Mouse (Mus musculus) thymus, postnatal 10 days (tissue): ENCODE results near the gene Zfp526.

Experiments
- DNase-seq, 2 experiments: peaks; one replicate each; pipeline ENCODE4 v3.0.0; 2021; ENCODE audit warnings: low spot score in 2 of 2

Gene Zfp526

DNA sequence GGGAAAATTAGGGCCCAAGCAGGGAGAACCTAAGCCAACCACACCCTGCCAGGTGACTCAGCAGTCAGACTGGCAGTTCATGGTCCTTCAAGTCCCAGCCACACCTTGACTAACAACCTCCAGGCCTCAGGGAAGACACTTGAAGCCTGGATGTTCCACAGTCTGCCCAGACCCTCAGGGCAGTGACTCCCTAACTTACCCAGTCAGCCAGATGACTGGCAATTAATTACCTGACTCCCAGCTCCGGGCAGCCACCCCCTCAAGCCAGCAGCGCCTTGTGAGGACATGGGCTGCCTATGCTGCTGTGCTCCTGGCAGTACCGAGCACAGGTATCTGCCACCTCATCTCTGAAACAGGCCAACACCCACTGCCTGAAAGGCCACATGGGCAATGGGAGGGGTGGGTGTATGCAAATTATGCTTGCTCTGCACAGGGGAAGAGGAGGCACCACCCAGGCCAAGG lies 12.0 kb upstream of the Zfp526 start:
- DNase-seq, result no peak

DNA sequence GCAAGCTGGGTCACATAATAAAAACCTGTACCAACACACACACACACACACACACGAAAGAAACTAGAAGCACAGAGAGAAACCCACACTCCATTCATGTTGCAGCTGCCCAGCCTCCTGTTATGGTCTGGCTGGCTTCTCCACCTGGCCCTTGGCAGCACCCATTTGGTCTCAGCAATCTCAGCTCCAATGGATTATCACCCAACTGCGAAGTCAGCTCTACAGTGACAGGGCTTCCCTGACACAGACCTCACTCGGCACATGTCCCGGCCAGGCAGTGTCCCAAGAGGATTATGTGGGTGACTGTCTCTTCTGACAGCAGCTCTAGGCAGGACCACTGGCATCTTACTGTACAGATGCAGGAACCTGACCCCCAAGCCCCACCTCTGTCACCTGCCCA lies 10.7 kb upstream of the Zfp526 start:
- DNase-seq, result no peak

DNA sequence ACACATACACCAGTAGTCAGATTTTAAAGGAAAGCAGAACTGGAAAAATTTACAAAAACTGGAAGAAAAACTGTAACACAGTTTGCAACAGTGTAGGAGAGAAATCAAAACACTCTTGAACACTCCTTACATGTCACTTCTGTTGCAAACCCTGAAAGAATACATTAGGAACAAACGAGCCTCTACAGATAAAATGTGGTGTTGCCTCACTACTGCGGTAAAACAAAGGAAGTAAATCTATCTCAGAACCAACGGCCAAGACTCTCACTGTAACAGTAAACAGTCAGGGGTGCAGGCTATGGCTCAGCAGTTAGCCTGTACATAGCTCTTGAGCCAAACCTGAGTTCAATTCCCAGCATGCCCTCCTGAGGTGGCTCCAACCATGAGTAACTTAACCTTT lies 8.1 kb upstream of the Zfp526 start:
- no peak for DNase-seq

DNA sequence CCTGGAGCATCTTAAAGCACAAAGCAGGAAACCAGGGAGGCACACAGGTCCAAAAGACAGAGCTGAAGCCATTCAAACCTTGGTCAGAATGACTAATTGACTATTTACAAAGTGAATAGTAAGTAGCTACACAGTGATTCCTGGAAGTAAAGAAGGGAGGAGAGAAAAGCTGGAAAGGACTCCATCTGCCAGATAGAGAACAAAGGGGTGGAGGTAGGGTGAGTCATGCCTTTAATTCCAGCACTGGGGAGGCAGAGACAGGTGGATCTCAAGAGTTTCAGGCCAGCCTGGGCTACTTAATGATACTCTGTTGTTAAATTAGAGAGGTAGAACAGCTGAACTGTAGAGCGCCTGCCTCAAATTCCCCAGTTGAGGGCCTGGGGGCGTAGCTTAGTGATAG lies 7.1 kb upstream of the Zfp526 start:
- no peak for DNase-seq

DNA sequence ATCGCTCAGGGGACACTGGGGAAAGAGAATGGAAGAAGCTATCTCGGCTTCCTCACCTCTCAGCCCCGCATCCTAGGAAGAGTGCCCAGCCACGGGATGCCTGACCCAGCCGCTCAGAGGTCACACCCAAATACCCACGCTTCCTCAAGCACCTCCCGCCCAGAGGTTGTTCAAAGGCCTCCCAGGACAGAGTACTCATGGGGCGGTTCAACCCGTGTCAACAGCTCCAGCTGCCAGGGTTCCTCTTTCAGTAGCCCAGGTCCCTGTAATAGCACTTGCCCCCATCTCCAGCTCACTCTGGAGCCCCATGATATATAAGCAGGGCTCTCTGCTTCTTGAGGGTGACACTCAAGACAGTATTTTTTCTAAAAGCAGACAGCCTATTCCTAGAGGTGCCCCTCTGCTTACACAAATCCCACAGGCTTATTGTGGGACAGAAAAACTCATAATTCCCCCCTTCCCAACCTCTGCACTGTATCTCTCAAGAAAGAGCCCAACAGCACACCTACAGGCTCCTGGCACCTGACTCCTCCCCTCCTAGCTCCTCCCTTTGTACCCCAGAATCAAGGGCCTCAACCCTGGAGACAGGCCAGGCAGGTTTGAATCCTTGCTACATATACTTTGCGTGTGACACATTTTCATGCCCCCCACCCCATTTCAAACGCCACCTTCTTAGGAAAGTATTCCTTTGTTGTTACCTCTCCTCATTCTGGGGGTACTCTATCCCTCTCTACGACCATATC lies 3.4 kb upstream of the Zfp526 start:
- no peak for DNase-seq

DNA sequence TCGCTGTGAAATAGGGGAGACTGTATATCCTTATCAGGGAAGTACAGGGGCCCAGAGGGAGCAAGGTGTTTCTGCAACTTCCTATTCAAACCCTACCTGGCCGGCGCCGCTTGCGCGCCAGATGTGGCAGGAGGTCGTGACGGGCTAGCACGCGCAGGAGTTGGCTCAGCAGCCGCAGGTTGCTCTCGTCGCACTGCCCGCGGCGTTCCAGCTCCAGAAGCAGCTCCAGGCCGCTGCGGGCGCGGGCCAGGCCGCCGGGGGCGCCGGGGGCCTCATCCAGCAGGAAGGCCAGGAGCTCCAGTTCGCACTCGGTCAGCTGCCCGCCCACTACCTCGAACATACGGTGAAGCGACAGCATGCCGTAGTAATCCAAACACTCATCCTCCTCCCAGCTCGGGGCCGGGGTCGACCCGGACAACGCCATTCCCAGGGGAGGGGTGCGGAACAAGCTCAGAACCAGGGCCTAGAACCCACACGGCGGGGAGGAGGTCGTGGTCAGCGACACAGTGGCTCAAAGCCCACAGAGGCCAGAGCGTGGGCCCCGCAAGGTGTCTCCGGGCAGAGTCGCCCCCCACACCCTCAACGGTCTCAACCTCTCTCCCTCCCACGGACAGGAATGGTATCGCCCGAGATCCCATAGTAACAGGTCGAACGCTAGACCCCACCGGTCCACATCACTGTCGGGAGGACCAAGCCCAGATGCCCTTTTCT lies 2.4 kb upstream of the Zfp526 start:
- DNase-seq, result peak; percentile 54 to 64

DNA sequence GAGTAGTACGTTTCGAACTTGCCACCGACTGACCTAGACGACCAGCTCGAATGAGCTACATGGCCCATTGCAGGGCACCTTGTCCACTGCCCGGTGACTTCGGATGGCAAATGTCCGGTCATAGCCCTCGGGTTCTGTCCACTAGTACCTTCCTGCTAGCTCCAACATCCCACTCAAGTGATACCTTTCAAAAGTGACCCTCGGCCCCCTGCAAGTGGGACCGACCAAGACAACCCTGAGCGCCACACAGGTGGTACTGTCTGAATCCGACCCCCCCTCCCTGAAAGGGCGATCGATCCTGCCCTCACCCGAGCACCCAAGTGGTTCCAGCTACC lies 1.8 kb upstream of the Zfp526 start:
- DNase-seq, result no peak

DNA sequence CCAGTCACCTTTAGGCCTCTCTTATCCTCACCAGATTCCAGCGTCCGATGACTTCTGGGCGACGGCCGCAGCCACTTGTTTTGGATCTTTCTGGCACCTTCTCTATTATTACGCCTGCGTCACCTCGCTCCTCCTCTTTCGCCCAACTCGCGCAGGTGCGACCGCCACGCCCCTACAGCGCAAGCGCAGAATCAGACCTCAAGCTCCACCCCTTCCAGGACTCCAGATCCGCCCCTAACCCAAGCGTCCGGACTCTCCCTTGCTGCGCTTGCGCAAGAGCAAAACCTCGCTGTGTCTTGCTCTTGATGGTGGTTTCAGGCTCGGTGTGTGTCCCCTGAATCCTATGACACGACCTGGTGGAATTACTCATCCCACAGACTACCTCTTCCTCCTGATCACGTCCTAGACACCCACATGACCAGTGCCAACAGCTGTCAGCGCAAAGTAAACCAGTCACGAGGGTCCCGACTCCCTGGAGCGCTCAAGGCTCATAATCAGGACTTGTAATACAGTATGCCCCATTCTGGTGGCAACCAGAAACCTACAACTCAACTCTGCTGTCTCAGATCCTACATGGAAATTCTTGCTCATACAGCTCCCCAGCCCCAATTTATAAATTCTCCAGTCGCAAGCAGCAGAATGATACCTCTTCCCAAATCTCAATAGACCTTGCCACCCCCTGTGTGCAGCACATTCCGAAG lies 1.3 kb upstream of the Zfp526 start:
- DNase-seq, result peak; percentile 96

DNA sequence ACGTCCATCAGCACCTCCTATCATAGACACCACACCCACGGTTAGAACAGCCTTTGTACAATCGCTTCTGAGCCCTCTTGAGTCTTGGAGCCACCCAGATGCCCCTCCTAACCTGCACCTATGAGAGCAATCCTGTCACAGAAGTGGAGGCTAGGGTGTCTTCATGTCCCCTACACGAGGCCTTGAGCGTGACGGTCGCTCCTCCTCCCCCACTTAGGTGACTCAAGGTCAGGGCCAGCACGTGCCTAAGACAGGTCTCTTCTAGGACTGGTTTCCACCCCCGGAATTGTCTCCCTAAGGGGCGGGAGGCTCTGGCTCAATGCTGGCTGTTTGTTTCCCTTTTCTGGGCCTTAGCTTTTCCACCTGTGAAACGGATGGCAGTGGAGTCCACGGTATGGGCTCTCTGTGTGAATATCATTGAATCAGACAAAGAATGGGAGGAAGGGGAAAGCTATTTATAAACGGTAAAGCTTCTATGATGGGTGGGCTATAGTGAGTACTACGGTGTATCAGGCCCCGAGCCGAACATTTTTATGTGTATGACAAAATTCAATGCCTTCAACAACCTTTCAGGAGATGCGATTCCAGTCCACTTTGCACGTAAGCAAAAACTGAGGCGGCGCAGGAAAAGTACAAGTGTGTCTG lies 646 bp upstream of the Zfp526 start, which contains the start of gene Dedd2:
Gene Dedd2 (minus strand): TSS at position 159 of the 645 bp plus-strand sequence.
- no peak for DNase-seq

DNA sequence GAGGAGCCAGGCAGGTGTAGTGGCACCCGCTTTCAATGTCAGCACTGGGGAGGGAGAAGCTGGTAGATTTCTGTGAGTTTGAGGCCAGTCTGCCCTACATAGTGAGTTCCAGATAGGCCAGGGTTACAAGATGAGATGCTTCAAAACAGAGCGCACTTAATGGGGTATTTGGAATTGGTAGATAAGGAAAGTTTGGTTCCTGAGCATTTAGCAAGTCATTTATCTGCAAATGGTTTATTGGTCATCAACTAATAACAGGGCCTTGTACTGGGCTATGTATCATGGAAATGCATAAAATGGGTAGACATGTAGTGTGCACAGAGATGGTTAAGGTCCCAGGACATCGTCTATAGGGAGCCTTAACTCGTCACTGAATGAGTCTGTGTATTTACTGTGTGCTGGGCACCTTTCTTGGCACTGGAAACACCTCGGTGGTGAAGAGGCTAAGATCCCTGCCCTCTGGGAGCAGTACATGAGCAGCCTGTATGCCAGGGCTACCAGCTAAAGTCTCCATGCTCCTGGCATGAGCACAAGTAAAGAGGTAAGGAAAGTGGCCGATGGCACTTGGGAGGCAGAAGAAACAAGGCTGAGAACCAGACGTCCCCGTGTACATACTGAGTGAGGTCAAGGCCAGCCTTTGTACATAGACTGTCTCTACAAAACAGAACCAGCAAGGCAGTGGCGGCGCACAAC lies 1.2 kb downstream of the Zfp526 start:
- no peak for DNase-seq

DNA sequence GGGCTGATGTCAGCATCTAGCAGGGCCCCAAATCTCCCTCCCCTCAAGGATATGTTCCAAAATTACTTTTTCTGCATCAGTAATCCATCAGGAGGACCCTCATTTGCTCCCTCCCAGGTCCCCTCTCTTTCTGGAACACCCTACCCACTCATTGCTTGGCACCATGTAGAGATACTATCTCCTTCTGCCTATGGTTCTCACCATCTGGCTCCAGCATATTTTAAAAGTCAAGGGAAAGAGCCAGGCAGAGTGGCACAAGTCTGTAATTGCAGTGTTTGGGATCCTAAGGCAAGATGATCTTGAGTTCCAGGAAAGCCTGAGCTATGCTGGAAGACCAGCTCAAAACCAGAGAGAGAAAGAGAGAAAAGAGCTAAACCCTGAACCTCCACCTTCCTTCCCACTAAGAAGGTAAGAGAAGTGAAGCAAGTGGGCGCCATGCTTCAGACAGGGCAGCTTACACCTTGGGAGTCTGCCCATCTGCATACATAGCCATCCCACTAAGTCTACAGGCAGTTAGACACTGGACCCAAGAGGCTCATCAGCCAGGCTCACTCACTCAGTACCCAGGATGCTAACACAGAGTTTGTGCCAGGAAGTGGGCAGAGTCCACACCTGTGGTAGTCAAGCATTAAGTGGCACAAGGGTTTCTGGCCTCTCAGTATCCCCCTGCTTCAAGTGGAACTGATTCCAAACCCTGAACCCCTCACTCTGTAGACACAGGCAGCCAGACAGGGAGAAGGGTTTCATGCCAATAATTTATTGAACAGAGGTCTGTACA lies 6.5 kb downstream of the Zfp526 start:
- DNase-seq, result no peak

DNA sequence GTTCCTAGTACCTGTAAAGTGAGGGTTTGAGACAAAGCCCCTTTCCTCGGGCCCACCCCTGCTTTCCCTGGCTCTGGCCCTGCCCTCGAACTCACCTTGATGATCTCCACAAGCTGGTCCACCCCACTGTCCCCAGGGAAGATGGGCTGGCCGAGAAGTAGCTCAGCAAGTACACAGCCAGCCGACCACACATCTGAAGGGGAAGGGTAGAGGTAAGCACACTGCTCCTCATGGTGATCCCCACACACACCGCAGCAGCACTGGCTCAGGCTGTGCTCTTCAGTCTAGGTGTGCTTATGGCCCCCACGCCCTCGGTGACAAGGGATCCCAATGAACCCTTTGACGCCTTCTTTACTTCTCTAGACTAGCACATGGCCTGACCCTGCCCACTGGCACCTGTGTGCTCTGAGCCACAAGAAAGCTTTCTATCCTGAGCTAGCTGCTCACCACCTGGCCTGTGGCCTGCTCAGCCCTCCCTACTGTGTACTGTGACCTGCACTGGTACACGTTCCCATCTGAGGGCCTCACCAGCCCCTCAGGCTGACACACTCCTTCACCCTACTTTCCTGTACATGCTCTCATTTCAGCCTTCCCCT lies 9.6 kb downstream of the Zfp526 start:
- peak in 1 of 2 experiments; percentile 47 for DNase-seq

DNA sequence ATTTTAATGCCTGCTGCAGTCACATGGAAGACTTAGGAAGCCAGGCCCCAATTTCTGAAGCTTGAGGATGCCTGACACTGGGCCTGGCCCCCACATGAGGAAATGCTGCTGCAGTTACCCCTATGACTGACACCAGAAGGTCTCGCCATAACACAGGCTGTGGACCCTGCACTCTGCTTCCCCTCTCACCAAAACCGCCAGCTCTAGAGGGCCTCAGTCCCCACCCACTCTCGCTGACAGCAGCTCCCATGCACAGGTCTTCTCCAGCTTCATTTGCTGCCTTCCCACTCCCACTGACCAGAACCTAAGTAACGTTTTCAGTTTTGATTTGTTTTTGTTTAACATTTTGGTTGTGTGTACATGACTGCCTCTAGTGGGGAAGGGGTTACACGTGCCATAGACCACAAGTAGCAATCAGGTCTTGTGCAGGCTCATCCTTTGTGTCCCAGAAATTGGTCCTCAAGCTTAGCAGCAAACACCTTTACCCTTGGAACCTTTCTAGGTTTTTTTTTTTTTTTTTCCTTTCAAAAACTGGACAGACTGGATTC lies 10.9 kb downstream of the Zfp526 start:
- no peak for DNase-seq

DNA sequence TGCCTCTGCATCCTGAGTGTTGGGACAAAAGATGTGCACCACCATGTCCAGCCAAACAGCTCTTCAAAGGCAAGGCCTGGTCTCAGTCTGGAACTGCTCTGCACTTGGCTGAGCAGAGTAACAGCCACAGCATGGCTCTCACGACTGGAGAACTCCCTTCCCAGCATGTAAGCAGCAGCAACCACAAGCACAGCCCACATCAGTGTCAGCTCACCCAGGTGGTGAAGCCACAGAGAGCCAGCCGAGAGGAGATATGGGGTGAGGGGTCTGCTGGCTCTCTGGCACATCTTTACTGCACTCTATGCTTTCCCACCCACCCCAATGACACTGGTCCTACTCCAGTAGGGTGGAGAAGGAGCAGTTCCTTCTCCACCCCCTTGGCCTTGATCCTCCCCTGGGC lies 11.8 kb downstream of the Zfp526 start:
- DNase-seq, result peak; percentile 70 to 80

DNA sequence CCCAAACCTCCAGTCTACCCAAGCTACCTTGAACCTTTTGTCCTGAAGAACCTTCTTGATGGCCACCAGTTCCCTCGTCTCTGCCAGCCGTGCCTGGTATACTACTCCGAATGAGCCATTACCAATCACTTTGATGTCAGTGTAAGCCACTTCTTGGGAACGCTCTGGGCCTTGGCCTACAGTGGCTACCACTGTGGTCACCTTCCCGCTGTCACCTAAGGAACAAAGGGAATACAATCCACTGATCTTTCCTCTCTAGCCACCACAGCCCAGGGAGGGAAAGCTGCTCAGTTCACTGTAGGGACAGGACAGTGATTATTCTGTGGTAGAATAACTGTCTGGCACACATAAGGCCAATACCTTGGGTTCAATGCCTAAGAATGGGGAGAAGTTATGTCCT lies 14.3 kb downstream of the Zfp526 start:
- no peak for DNase-seq

DNA sequence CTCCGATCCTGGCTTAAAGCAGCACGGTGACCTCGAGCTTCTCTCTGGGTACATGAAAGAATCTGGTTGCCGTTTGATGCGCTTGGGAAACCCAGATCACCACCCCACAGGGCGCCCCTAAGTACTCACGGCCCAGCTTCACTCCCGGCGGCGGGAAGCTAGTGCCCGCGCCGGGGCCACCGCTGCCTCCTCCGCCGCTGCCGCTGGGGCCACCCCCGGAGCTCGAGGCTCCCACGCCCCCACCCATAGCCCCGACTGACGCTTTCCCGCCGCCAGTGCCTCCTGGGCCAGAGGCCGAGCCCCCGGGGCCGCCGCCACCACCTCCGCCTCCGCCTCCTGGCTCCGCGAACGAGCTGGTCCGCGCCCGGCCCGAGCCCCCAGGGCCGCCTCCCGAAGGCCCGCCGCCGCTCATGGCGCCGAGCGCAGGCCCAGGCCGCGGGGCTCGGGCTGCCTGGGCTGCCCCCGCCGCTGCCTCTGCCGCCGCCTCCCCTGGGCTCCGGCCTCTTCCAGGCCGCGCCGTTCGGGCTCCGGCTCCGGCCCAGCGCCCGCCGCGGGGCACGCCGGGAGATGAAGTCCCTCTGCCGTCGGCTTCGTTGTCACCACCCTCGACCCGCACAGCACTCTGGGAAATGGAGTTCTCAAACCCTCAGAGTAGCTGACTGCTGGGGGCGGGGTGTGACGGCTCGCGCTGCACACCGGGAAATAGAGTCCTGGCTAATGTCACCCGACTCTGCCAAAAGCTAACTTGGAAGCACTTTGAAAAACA lies 16.2 kb downstream of the Zfp526 start, which contains the start of gene Gsk3a:
Gene Gsk3a (minus strand): TSS at position 603 of the 766 bp plus-strand sequence.
- DNase-seq, result peak; percentile 94 to 97

DNA sequence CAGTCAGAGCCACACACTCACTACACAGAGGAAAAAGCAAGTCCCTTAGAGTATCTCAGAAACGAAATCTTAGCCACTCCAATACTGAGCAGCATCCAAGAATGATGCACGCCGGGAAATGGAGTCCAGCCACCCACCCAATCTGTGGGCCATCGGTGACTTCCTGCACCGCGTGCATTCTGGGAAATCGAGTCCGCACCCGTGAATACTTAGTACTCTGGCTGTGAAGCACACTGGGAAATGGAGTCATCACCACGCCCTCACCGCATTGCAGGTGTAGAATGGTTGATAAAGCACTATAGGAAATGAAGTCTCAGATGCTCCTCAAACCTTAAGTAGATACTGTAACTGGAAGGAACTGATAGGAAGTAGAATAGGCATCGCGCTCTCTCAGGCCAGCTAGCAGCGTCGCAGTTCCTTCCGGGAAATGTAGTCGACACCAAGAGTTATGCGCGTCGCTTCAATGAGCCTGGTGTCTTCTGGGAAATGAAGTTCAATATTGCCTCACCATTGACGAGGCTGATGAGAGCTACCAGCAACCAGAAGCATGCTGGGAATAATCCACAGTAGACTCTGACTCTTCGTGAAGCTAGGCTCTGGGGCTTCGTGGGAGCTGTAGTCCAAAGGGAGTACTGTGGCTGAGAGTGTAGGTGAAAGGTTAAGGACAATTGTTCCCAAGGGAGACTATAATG lies 16.9 kb downstream of the Zfp526 start:
- peak; percentile 84 to 90 for DNase-seq

DNA sequence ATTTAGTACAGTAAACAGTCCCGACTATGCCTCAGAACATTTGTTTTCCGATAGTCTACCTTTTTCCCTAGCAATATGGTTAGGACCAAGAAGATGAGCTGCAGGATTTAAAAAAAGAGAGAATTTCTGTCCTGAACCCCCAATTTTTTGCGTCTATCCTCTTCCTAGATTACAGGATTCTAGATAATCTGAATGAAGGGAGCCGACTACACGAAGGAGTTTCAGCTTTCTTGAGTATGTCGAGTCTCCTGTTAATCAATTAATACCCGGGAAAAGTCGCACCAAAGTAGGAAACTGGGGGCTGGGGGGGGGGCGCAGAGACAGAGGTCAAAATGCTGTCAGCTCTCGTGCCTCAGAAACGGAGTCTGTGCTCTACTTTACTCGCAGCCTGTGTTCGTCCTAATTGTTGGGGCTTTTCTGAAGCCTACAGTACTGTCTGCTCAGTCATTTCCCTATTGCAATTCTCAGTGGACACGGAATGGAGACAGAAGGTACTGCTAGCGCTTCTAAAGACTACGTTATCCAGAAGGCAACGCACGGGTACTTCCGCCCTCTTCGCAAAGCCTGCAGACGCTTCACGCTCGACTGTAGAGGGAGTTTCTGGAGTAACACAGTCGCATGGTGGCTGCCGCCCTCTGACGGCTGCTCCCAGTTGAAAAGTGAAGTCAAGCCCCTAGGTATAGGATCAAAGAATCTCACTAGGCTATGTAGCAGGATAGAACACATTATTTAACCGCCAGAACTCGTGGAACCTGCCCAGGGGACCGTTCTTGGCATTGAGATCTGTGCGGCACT lies 17.8 kb downstream of the Zfp526 start:
- DNase-seq, result peak; percentile 81 to 88
